Mouse (Mus musculus) liver, embryonic 14.5 days (tissue): ENCODE measurements around the gene Pfkfb4.

Experiments
- CTCF ChIP-seq: IDR thresholded peaks from 2 replicates; pipeline ENCODE4 v1.5.1; 2016; ENCODE audit warnings: antibody characterized with exemption, low read depth, control low read depth
- EP300 ChIP-seq: IDR thresholded peaks from 2 replicates; pipeline ENCODE4 v1.6.1; 2016; ENCODE audit warnings: antibody characterized with exemption, low read depth

GRCm38 (mm10) chr9:108955846-108956245, 35.7 kb upstream of the Pfkfb4 start:
- TF ChIP-seq CTCF: no peak
- TF ChIP-seq EP300: no peak
